Mouse (Mus musculus) olfactory bulb, adult 2 months (tissue): ENCODE results near the gene Psmb9.

Experiments
- CTCF ChIP-seq: fragments of 200-500 bp; IDR thresholded peaks from 2 replicates; pipeline ENCODE4 v1.5.1; 2012; ENCODE audit warnings: low read depth, mild to moderate bottlenecking, low read length, moderate library complexity; ENCODE audit not compliant: insufficient read depth
- POLR2A ChIP-seq: fragments of 200-500 bp; IDR thresholded peaks from 2 replicates; pipeline ENCODE4 v1.6.1; 2012; ENCODE audit warnings: mild to moderate bottlenecking, low read depth, low read length, moderate library complexity; ENCODE audit not compliant: insufficient read depth

- no peak for TF ChIP-seq CTCF
- TF ChIP-seq POLR2A: no peak
Observed at GRCm38 (mm10) chr17:34186885-34187260, 691 bp downstream of the Psmb9 start.
